Mouse (Mus musculus): ENCODE data around the gene Tmprss12. TPM values are rescaled to one million over a fixed set of nuclear protein-coding genes. Genes with fewer than 3 reads are reported as not detected.
"Not testable (repeated sequence)": the region's sequence is repeated elsewhere in the genome, so short reads cannot be mapped to it uniquely, and the experiment has no call there.

Gene Tmprss12
- polyA plus RNA-seq, 1 experiment from 2014 or later: not detected

DNA sequence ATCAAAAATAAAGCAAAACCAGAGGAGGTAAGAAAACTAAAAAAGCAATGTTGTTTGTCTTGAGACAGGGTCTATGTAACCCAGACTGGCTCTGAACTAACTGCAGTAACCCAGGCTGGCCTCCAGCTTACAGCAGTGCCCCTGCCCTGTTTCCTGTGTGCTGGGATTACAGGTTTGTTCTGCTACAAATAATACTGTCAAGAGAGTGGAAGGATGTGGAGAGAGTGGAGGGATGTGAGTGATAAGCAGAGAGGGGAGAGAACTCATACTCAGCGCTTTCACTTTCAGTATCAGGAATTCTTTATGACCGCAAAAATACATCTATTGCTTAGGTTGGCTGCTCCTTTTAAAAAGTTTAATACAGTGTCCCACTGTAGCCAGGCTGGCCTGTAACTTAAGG lies 31.7 kb downstream of the Tmprss12 start:
- H3K27ac ChIP-seq (ENCODE audit: low read depth, low read length): no peak overlapping the region

DNA sequence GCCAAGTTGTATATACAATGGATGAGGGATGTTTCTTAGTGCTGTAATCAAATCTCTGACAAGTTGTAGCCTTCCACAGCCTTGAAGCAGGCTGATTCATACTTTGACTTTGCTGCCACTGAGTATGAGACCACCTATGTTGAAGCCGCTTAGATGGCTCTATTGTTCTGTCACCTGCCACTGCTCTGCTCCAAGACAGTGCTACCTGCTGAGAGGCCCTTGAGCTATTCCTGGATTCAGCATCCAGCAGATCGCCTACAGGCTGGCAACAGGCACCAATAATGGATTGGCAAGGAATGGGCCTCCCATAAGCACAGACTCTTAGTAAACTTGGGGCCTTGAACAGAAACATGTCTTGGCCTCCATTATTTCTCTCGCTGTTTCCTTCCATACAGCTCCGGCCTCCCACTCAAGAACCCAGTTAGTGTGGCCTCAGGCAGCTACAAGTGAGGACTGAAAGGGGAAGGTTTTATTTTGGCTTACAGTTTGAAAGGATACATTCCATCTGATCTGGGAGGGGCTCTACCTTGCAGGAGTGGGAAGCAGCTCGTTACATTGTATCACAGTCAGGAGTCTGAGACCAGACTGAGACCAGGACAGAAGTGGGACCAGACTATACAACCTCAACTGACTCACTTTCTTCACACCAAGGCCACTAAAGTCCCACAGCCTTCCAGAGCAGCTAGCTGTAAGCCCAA lies 34.0 kb downstream of the Tmprss12 start:
- no peaks in the 10 kb centered on the region for H3K9me3 ChIP-seq (ENCODE audit: control insufficient read depth, low read length)
- H3K36me3 ChIP-seq (ENCODE audit: control insufficient read depth, insufficient read depth, low read length): 0 out of 2 replicates have a peak, but pooled peaks cover 2% of the 10 kb centered on the region
- no peak overlapping the region for H3K4me3 ChIP-seq (ENCODE audit: low read length)
- H3K4me2 ChIP-seq (replicated peaks; ENCODE audit: low read depth, low read length): no peak overlapping the region
- H3K27ac ChIP-seq (ENCODE audit: low read depth, low read length): no peak overlapping the region
- no peak for ATAC-seq (ENCODE audit: low FRiP score, low TSS enrichment)
- H3K9ac ChIP-seq (ENCODE audit: low read depth, low read length): no peak overlapping the region
- no peaks in the 10 kb centered on the region for H3K4me1 ChIP-seq (ENCODE audit: control insufficient read depth, insufficient read depth, low read length)
- no peaks in the 10 kb centered on the region for H3K27me3 ChIP-seq (ENCODE audit: control insufficient read depth, insufficient read depth, low read length)
- 93% methylated on average over 5 of the region's 5 CpGs for WGBS

More for the DNA sequence above, 31.7 kb downstream of the Tmprss12 start:
- H3K4me3 ChIP-seq (ENCODE audit: low read length): no peak overlapping the region
- ATAC-seq (ENCODE audit: low FRiP score, low TSS enrichment): no peak
- no peaks in the 10 kb centered on the region for H3K4me1 ChIP-seq (ENCODE audit: control insufficient read depth, insufficient read depth, low read length)
- no peaks in the 10 kb centered on the region for H3K27me3 ChIP-seq (ENCODE audit: control insufficient read depth, insufficient read depth, low read length)
- 0 out of 2 replicates have a peak, but pooled peaks cover 2% of the 10 kb centered on the region for H3K36me3 ChIP-seq (ENCODE audit: control insufficient read depth, insufficient read depth, low read length)
- no peak overlapping the region for H3K4me2 ChIP-seq (replicated peaks; ENCODE audit: low read depth, low read length)
- WGBS: 75% methylated on average over 2 of the region's 2 CpGs
- H3K9me3 ChIP-seq (ENCODE audit: control insufficient read depth, low read length): no peaks in the 10 kb centered on the region
- H3K9ac ChIP-seq (ENCODE audit: low read depth, low read length): no peak overlapping the region

DNA sequence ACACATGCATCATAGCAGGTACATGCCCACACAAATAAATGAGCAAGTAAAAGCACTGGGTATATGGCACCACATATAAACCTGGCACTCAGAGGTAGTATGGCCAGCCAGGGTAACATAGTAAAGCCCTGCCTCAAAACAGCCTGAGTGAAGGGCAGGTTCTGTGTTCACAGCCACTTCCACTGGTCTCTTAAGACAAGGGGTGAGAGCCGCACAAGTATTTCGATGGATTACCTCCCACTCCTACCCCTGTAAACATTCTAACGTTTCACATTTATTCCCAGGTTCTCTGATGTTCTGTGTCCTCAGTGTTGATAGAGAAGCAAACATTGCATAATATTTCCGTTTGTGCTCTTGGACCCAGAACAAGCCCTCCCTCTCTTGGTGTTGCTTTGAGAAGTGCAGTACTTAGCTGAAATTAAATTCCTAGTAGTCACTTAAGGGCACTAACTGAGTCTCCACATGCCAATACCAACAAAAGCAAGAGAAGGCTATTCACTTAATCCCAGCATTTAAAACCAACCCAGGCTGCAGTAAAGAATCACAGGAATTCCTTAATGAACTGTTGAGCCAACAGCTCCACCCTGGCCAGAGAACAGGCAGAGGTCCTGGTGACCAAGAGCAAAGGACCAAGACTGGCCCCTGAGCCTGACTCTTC lies 37.5 kb downstream of the Tmprss12 start:
- not testable (repeated sequence) for ATAC-seq (ENCODE audit: low FRiP score, low TSS enrichment); H3K4me3 ChIP-seq (ENCODE audit: low read length); H3K27me3 ChIP-seq (ENCODE audit: control insufficient read depth, insufficient read depth, low read length); H3K9me3 ChIP-seq (ENCODE audit: control insufficient read depth, low read length); H3K4me2 ChIP-seq (replicated peaks; ENCODE audit: low read depth, low read length); H3K4me1 ChIP-seq (ENCODE audit: control insufficient read depth, insufficient read depth, low read length); H3K27ac ChIP-seq (ENCODE audit: low read depth, low read length); H3K9ac ChIP-seq (ENCODE audit: low read depth, low read length); H3K36me3 ChIP-seq (ENCODE audit: control insufficient read depth, insufficient read depth, low read length)
- 64% methylated on average over 4 of the region's 4 CpGs for WGBS

DNA sequence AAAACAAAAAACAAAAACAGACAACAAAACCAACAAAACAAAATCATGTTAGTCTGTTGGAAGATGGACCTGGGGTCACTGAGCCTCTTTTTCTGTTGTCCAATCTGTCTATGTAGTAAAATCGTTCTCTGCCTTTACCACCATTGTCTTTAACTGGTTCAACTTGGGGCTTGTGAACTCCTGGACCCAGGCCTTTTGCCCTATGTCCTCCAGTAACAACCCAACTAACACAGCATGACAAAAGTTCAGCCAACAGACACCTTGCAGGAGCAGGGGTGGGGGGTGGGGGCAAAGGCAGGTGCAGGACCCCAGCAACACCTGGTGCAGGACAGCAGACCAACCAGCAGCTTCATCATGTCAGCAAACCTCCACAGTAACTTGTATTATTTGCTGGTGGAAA lies 39.2 kb downstream of the Tmprss12 start:
- ATAC-seq (ENCODE audit: low FRiP score, low TSS enrichment): no peak
- Histone ChIP-seq H3K9ac (ENCODE audit: low read depth, low read length) (no peak overlapping the region), H3K36me3 (ENCODE audit: control insufficient read depth, insufficient read depth, low read length) (no peaks in the 10 kb centered on the region), H3K4me2 (replicated peaks; ENCODE audit: low read depth, low read length) (no peak overlapping the region), H3K9me3 (ENCODE audit: control insufficient read depth, low read length) (no peaks in the 10 kb centered on the region), H3K27me3 (ENCODE audit: control insufficient read depth, insufficient read depth, low read length) (no peaks in the 10 kb centered on the region), H3K4me1 (ENCODE audit: control insufficient read depth, insufficient read depth, low read length) (0 out of 2 replicates have a peak, but pooled peaks cover 5% of the 10 kb centered on the region), H3K4me3 (ENCODE audit: low read length) (no peak overlapping the region), H3K27ac (ENCODE audit: low read depth, low read length) (no peak overlapping the region)
- 78% methylated on average over 1 of the region's 1 CpGs for WGBS

DNA sequence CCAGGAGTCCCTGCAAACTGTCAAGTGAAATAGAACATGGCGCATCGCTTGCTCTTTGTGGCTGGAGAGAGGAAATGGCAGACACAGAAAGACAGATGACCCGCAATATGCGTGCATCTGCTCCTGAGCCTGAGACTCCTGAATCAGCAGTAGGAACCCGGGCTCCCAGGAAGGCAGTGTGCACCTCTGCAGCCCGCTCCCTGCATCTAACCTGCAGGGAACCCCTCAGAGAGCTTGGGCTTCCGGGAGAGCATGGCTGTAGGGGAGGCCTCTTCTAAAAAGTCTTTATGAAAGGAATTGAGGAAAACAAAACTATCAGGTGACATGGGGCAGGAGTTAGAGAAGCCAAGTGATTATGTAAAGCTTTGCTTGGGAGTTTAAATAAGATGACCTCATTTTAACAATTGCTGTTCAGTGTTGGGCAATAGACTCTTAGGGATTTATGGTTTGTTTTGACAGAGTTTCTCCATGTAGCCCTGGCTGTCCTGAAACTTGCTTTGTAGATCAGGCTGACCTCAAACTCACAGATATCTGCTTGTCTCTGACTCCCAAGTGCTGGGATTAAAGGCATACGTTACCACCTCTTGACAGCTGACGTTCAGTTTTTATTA lies 39.8 kb downstream of the Tmprss12 start:
- ATAC-seq (ENCODE audit: low FRiP score, low TSS enrichment): no peak
- H3K27me3 ChIP-seq (ENCODE audit: control insufficient read depth, insufficient read depth, low read length): no peaks in the 10 kb centered on the region
- H3K4me1 ChIP-seq (ENCODE audit: control insufficient read depth, insufficient read depth, low read length): 0 out of 2 replicates have a peak, but pooled peaks cover 5% of the 10 kb centered on the region
- H3K9ac ChIP-seq (ENCODE audit: low read depth, low read length): no peak overlapping the region
- H3K9me3 ChIP-seq (ENCODE audit: control insufficient read depth, low read length): no peaks in the 10 kb centered on the region
- no peak overlapping the region for H3K4me2 ChIP-seq (replicated peaks; ENCODE audit: low read depth, low read length)
- H3K27ac ChIP-seq (ENCODE audit: low read depth, low read length): no peak overlapping the region
- H3K36me3 ChIP-seq (ENCODE audit: control insufficient read depth, insufficient read depth, low read length): no peaks in the 10 kb centered on the region
- WGBS: 73% methylated on average over 9 of the region's 9 CpGs
- no peak overlapping the region for H3K4me3 ChIP-seq (ENCODE audit: low read length)

DNA sequence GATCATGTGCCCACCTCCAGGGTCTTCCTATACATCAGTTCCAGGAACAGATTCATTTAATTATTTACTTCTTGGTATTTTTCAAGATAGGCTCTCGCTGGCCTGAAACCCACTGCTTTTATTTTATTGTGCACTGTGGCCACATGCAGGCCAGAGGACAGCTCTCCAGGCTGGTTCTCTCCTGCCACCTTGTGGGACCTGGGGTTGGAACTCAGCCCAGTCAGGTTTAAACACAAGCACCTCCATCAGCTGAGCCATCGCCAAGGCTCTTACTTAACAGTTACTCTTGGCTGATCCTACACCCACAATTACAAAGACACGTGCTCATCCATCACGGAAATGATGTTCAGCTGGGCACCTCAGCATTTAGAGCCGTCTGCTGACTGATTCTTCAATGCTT lies 40.5 kb downstream of the Tmprss12 start:
- no peak overlapping the region for H3K9ac ChIP-seq (ENCODE audit: low read depth, low read length)
- WGBS: 50% methylated on average over 5 of the region's 5 CpGs
- ATAC-seq (ENCODE audit: low FRiP score, low TSS enrichment): no peak

DNA sequence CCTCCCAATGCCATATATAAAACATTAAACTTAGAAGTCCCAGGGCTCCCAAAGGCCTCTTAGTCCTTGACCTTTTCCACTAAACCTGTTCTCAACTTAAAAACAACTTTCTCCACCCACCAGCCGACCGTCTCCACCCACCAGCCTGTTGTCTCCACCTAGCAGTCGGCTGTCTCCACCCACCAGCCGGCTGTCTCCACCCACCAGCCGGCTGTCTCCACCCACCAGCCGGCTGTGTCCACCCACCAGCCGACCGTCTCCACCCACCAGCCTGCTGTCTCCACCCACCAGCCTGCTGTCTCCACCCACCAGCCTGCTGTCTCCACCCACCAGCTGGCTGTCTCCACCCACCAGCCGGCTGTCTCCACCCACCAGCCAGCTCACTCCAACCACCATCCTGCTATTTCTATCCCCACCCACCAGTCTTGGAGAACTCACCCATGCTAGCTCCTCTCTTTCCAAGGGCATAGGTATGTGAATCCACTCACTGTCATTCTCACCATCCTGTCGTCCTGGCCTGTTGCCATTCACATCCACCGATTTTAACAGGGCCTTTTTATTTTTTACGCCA lies 43.5 kb downstream of the Tmprss12 start:
- Histone ChIP-seq H3K4me2 (replicated peaks; ENCODE audit: low read depth, low read length) (no peak overlapping the region), H3K36me3 (ENCODE audit: control insufficient read depth, insufficient read depth, low read length) (no peaks in the 10 kb centered on the region), H3K27ac (ENCODE audit: low read depth, low read length) (no peak overlapping the region), H3K27me3 (ENCODE audit: control insufficient read depth, insufficient read depth, low read length) (no peaks in the 10 kb centered on the region), H3K9me3 (ENCODE audit: control insufficient read depth, low read length) (no peaks in the 10 kb centered on the region), H3K4me1 (ENCODE audit: control insufficient read depth, insufficient read depth, low read length) (0 out of 2 replicates have a peak, but pooled peaks cover 5% of the 10 kb centered on the region), H3K4me3 (ENCODE audit: low read length) (no peak overlapping the region), H3K9ac (ENCODE audit: low read depth, low read length) (no peak overlapping the region)
- WGBS: 79% methylated on average over 12 of the region's 12 CpGs
- no peak for ATAC-seq (ENCODE audit: low FRiP score, low TSS enrichment)

More for the DNA sequence above, 40.5 kb downstream of the Tmprss12 start:
- Histone ChIP-seq H3K27me3 (ENCODE audit: control insufficient read depth, insufficient read depth, low read length) (no peaks in the 10 kb centered on the region), H3K4me3 (ENCODE audit: low read length) (no peak overlapping the region), H3K27ac (ENCODE audit: low read depth, low read length) (no peak overlapping the region), H3K4me2 (replicated peaks; ENCODE audit: low read depth, low read length) (no peak overlapping the region), H3K36me3 (ENCODE audit: control insufficient read depth, insufficient read depth, low read length) (no peaks in the 10 kb centered on the region), H3K9me3 (ENCODE audit: control insufficient read depth, low read length) (no peaks in the 10 kb centered on the region), H3K4me1 (ENCODE audit: control insufficient read depth, insufficient read depth, low read length) (0 out of 2 replicates have a peak, but pooled peaks cover 5% of the 10 kb centered on the region)

DNA sequence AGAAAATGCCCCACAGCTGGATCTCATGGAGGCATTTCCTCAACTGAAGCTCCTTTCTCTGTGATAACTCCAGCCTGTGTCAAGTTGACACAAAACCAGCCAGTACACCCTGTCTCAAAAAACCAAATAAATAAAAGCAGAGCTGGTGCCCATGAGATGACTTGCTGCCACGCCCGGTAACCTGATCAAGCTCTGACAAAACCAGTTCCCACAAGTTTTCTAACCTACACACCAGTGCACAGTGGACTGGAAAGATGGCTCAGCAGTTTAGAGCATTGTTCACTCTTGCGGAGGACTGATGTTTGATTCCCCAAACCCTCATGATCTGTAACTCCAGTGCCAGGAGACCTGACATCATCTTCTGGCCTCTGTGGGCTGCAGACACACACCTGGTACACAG lies 44.6 kb downstream of the Tmprss12 start:
- H3K27me3 ChIP-seq (ENCODE audit: control insufficient read depth, insufficient read depth, low read length): no peaks in the 10 kb centered on the region
- no peak for ATAC-seq (ENCODE audit: low FRiP score, low TSS enrichment)
- 64% methylated on average over 3 of the region's 3 CpGs for WGBS
- H3K4me2 ChIP-seq (replicated peaks; ENCODE audit: low read depth, low read length): no peak overlapping the region
- H3K9ac ChIP-seq (ENCODE audit: low read depth, low read length): no peak overlapping the region
- H3K27ac ChIP-seq (ENCODE audit: low read depth, low read length): no peak overlapping the region
- H3K9me3 ChIP-seq (ENCODE audit: control insufficient read depth, low read length): no peaks in the 10 kb centered on the region
- H3K4me3 ChIP-seq (ENCODE audit: low read length): no peak overlapping the region
- no peaks in the 10 kb centered on the region for H3K36me3 ChIP-seq (ENCODE audit: control insufficient read depth, insufficient read depth, low read length)
- 0 out of 2 replicates have a peak, but pooled peaks cover 3% of the 10 kb centered on the region for H3K4me1 ChIP-seq (ENCODE audit: control insufficient read depth, insufficient read depth, low read length)

DNA sequence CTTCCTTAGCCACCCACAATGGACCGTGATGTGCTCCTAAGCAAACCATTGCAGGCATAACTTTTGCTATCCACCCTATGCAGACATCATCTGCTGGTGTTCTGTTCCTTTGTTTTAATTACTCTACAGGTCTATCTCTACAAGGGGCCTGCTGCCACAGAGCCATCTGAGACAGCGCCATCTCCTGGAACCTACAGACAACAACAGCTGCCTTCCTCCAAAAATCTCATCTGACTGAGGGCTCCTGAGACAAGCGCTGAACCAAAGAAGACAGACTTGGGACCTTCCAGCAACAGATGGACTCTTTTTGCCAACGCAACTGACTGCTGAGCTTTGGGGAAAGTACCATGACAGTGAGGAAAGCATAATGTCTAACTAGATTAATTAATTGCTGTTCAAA lies 47.5 kb downstream of the Tmprss12 start:
- H3K27me3 ChIP-seq (ENCODE audit: control insufficient read depth, insufficient read depth, low read length); ATAC-seq (ENCODE audit: low FRiP score, low TSS enrichment); H3K9ac ChIP-seq (ENCODE audit: low read depth, low read length); H3K4me1 ChIP-seq (ENCODE audit: control insufficient read depth, insufficient read depth, low read length); H3K4me3 ChIP-seq (ENCODE audit: low read length); H3K36me3 ChIP-seq (ENCODE audit: control insufficient read depth, insufficient read depth, low read length); H3K4me2 ChIP-seq (replicated peaks; ENCODE audit: low read depth, low read length); H3K27ac ChIP-seq (ENCODE audit: low read depth, low read length); H3K9me3 ChIP-seq (ENCODE audit: control insufficient read depth, low read length): not testable (repeated sequence)
- WGBS: 67% methylated on average over 3 of the region's 4 CpGs

Measured in kidney, embryonic 14.5 days (tissue).